Mouse (Mus musculus): ENCODE data around the gene Krt73. TPM values are rescaled to one million over a fixed set of nuclear protein-coding genes. Genes with fewer than 3 reads are reported as not detected.

Gene Krt73
- polyA plus RNA-seq, 1 experiment from 2014 or later = not detected

DNA sequence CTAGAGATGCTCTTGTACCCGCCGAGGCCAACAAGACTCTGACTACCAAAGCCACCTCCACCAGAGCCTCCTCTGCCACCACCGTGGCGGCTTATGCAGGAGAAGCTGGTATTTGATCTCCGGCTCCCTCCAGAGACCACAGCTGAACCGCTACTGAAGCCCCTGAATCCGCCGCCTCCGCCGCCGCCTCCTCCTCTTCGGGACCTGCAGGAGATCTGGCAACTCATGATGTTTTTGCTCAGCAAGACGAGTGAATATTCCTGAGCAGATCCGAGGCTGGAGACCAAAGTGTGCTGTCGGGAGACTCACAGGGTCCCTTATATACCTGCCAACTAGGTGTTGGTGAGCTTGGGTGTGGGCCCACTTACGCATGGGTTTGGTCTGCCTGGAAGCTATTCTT, 15.7 kb upstream of the Krt73 start, which contains the start of gene Krt2:
Gene Krt2, minus strand, starts transcription at position 295 of the 400 bp plus-strand sequence.
- Histone ChIP-seq H3K9me3 (ENCODE audit: control insufficient read depth, low read depth, low read length) (no peaks in the 10 kb centered on the region), H3K36me3 (ENCODE audit: control insufficient read depth, insufficient read depth, low read length) (no peaks in the 10 kb centered on the region), H3K27me3 (ENCODE audit: control insufficient read depth, insufficient read depth, low read length) (no peaks in the 10 kb centered on the region), H3K27ac (ENCODE audit: low read length) (no peak within 1 kb of the TSS), H3K4me2 (replicated peaks; ENCODE audit: low read depth, low read length) (no peak within 1 kb of the TSS), H3K9ac (replicated peaks; ENCODE audit: low read depth, low read length) (no peak within 1 kb of the TSS), H3K4me3 (ENCODE audit: low read depth, low read length) (no peak within 1 kb of the TSS), H3K4me1 (ENCODE audit: control insufficient read depth, insufficient read depth, low read length) (no peaks in the 10 kb centered on the region)
- no peak for ATAC-seq (ENCODE audit: insufficient number of reproducible peaks, insufficient read depth, low FRiP score, low read depth)
- 70% methylated on average over 16 of the region's 16 CpGs for WGBS

DNA sequence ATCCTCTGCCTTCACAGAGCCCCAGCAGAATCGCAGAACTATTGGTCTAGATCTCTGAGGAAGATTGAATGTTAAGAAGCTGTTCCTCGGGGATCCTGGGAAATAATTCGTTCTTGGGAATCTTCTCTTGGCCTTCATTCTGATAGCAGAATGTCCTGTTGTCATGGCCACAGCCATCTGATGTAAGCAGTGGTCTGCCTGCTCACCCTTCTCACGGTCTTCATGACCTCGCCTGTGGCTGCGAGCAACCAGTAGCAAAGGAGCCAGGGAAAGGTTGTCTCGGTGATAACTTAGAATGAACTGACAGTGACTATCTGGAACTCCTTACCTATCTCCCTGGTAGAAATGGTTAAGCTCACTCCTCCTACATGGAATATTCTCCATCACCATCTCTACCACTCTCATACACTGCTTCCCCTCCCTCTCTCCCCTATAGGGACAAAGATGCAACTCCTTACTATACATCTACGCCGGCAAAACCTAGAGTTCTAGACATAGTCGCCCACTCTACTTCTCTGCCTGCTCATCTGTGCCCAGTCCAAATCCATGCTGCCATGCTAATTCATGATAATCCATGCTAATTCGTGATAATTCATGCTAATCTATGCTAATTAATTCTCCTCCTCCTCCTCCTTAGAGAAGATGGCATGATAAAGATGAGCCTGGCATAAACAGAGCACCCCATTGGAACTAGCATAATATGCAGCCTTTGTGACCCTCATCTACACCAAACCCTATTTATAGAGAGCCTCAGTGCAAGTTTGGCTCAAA, 1.1 kb upstream of the Krt73 start:
- no peak overlapping the region for H3K4me2 ChIP-seq (replicated peaks; ENCODE audit: low read depth, low read length)
- no peaks in the 10 kb centered on the region for H3K4me1 ChIP-seq (ENCODE audit: control insufficient read depth, insufficient read depth, low read length)
- H3K36me3 ChIP-seq (ENCODE audit: control insufficient read depth, insufficient read depth, low read length) = no peaks in the 10 kb centered on the region
- no peak overlapping the region for H3K4me3 ChIP-seq (ENCODE audit: low read depth, low read length)
- no peak for ATAC-seq (ENCODE audit: insufficient number of reproducible peaks, insufficient read depth, low FRiP score, low read depth)
- 81% methylated on average over 11 of the region's 11 CpGs for WGBS
- no peak overlapping the region for H3K27ac ChIP-seq (ENCODE audit: low read length)
- H3K9ac ChIP-seq (replicated peaks; ENCODE audit: low read depth, low read length) = no peak overlapping the region
- H3K9me3 ChIP-seq (ENCODE audit: control insufficient read depth, low read depth, low read length) = no peaks in the 10 kb centered on the region
- H3K27me3 ChIP-seq (ENCODE audit: control insufficient read depth, insufficient read depth, low read length) = no peaks in the 10 kb centered on the region

DNA sequence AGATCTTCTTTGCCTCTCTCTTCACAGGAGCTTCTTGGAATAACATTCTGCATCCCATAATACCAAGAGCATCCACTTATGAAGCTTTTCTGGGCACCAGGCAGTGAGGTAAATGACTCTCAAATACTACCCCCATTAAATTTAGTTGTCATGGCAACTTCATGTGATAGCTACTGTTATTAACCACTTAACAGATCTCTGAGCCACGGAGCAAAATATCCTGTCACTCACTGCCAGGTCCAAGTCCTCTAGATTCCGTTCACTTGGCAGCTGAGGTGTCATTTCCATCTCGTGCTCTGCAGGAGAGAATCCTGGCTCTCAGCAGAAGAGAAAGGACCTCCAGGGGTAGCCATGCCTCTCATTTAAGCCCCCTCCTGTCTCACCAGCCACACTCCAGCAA, 11.3 kb downstream of the Krt73 start:
- no peaks in the 10 kb centered on the region for H3K4me1 ChIP-seq (ENCODE audit: control insufficient read depth, insufficient read depth, low read length)
- H3K27me3 ChIP-seq (ENCODE audit: control insufficient read depth, insufficient read depth, low read length) = no peaks in the 10 kb centered on the region
- H3K27ac ChIP-seq (ENCODE audit: low read length) = no peak overlapping the region
- ATAC-seq (ENCODE audit: insufficient number of reproducible peaks, insufficient read depth, low FRiP score, low read depth) = no peak
- H3K9ac ChIP-seq (replicated peaks; ENCODE audit: low read depth, low read length) = no peak overlapping the region
- 25% methylated on average over 3 of the region's 3 CpGs for WGBS
- no peak overlapping the region for H3K4me2 ChIP-seq (replicated peaks; ENCODE audit: low read depth, low read length)
- H3K9me3 ChIP-seq (ENCODE audit: control insufficient read depth, low read depth, low read length) = no peaks in the 10 kb centered on the region
- H3K36me3 ChIP-seq (ENCODE audit: control insufficient read depth, insufficient read depth, low read length) = no peaks in the 10 kb centered on the region
- no peak overlapping the region for H3K4me3 ChIP-seq (ENCODE audit: low read depth, low read length)

DNA sequence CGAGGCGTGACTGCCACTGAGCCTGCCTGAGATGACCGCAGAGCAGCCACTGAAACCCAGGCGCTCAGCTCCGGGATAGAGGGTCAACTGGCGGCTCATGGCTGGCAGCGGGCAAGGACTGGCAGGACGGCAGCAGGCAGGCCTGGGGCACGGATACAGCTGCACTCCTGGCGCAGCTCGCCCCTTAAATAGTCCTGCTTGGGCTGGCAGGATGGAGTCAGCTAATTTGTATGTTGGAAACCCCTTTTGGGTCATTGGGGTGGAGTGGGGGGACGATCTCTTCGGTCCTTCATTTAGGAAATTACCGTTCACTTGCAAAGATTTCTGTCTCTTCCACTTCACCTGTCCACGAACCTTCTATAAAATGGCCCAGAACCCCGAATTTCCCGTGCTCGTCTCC, 15.8 kb downstream of the Krt73 start, which contains the start of gene Krt72:
Gene Krt72, minus strand, starts transcription at position 101 of the 400 bp plus-strand sequence.
- Histone ChIP-seq H3K4me1 (ENCODE audit: control insufficient read depth, insufficient read depth, low read length) (no peaks in the 10 kb centered on the region), H3K9me3 (ENCODE audit: control insufficient read depth, low read depth, low read length) (no peaks in the 10 kb centered on the region), H3K4me2 (replicated peaks; ENCODE audit: low read depth, low read length) (no peak within 1 kb of the TSS), H3K4me3 (ENCODE audit: low read depth, low read length) (no peak within 1 kb of the TSS), H3K27ac (ENCODE audit: low read length) (no peak within 1 kb of the TSS), H3K9ac (replicated peaks; ENCODE audit: low read depth, low read length) (no peak within 1 kb of the TSS), H3K36me3 (ENCODE audit: control insufficient read depth, insufficient read depth, low read length) (no peaks in the 10 kb centered on the region), H3K27me3 (ENCODE audit: control insufficient read depth, insufficient read depth, low read length) (no peaks in the 10 kb centered on the region)
- WGBS = 92% methylated on average over 18 of the region's 18 CpGs
- ATAC-seq (ENCODE audit: insufficient number of reproducible peaks, insufficient read depth, low FRiP score, low read depth) = no peak

DNA sequence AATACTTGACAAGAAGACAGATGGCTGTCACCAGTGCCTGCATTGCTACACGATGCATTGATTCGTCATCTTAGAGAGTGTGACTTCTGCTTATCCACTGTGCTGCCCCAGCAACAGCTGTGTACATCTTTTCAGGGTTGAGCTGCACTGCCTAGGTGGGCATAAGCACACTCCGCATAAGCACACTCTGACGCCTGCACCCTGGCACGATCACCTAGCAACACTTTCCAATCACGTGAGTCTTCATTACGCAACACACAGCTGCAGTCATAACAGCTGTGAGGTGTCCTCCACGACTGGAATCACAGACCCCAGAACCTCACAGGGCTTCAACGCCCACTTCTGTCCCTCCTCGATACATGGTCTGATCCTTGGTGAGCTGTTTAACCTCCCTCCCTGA, 28.7 kb downstream of the Krt73 start:
- H3K4me1 ChIP-seq (ENCODE audit: control insufficient read depth, insufficient read depth, low read length) = no peaks in the 10 kb centered on the region
- no peak overlapping the region for H3K4me3 ChIP-seq (ENCODE audit: low read depth, low read length)
- H3K27me3 ChIP-seq (ENCODE audit: control insufficient read depth, insufficient read depth, low read length) = no peaks in the 10 kb centered on the region
- no peak overlapping the region for H3K27ac ChIP-seq (ENCODE audit: low read length)
- no peaks in the 10 kb centered on the region for H3K36me3 ChIP-seq (ENCODE audit: control insufficient read depth, insufficient read depth, low read length)
- H3K9ac ChIP-seq (replicated peaks; ENCODE audit: low read depth, low read length) = no peak overlapping the region
- 64% methylated on average over 10 of the region's 10 CpGs for WGBS
- H3K9me3 ChIP-seq (ENCODE audit: control insufficient read depth, low read depth, low read length) = no peaks in the 10 kb centered on the region
- H3K4me2 ChIP-seq (replicated peaks; ENCODE audit: low read depth, low read length) = no peak overlapping the region
- no peak for ATAC-seq (ENCODE audit: insufficient number of reproducible peaks, insufficient read depth, low FRiP score, low read depth)

DNA sequence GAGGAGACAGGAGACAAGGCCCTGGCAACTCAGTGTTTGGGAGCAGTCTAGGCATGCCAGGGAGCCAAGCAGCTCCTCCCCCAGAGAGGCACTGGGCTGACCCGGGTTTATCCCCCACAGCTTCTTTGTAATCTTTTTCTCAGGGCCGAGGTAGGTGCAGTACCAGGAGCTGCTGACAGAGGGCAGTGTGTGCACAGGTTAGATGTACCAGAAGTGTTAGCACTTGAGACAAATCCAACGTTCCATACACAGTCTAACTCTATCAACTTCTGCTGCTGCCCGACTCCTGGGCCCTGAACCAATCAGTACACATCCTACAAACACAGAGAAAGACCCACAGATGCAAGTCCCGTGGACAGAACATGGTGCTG, 29.4 kb downstream of the Krt73 start:
- 0 out of 2 replicates have a peak, but pooled peaks have one; percentile 46 for ATAC-seq (ENCODE audit: insufficient number of reproducible peaks, insufficient read depth, low FRiP score, low read depth)
- Histone ChIP-seq H3K4me3 (ENCODE audit: low read depth, low read length) (no peak overlapping the region), H3K27ac (ENCODE audit: low read length) (no peak overlapping the region; the same call in 1 of the 2 replicates), H3K4me2 (replicated peaks; ENCODE audit: low read depth, low read length) (no peak overlapping the region), H3K9ac (replicated peaks; ENCODE audit: low read depth, low read length) (no peak overlapping the region), H3K9me3 (ENCODE audit: control insufficient read depth, low read depth, low read length) (no peaks in the 10 kb centered on the region), H3K36me3 (ENCODE audit: control insufficient read depth, insufficient read depth, low read length) (no peaks in the 10 kb centered on the region), H3K27me3 (ENCODE audit: control insufficient read depth, insufficient read depth, low read length) (no peaks in the 10 kb centered on the region), H3K4me1 (ENCODE audit: control insufficient read depth, insufficient read depth, low read length) (no peaks in the 10 kb centered on the region)
- 3% methylated on average over 5 of the region's 5 CpGs for WGBS

DNA sequence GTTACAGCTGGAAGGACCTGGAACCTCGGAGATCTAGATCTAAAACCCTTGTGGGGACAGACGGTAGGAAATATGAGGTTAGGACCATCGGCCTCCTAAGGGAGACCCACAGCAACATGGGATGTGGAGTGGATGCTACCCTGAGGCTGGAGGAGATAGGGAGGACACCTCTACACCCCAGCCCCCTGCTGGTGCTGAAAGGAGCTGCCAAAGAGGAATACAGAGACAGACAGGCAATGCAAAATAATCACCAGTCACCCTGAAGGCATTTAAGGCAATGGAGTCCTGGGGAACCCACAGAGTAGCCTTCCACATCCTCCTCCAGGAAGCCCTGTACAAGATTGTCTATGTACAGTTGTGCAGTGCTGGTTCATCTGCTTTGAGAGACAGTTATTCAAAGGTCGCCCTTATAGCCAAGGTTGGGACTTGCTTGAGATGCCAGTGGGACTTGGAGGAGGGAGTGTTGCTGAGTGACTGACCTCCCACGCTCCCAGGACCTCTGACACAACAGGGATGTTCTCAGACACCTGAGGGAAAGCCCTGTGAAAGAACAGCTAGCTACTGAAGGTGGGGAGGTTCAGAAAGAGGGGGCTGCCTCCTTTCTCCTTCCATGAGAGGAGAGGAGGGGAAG, 30.0 kb downstream of the Krt73 start:
- Histone ChIP-seq H3K4me3 (ENCODE audit: low read depth, low read length) (no peak overlapping the region), H3K4me2 (replicated peaks; ENCODE audit: low read depth, low read length) (no peak overlapping the region), H3K9me3 (ENCODE audit: control insufficient read depth, low read depth, low read length) (no peaks in the 10 kb centered on the region), H3K27me3 (ENCODE audit: control insufficient read depth, insufficient read depth, low read length) (no peaks in the 10 kb centered on the region), H3K9ac (replicated peaks; ENCODE audit: low read depth, low read length) (no peak overlapping the region), H3K4me1 (ENCODE audit: control insufficient read depth, insufficient read depth, low read length) (no peaks in the 10 kb centered on the region), H3K36me3 (ENCODE audit: control insufficient read depth, insufficient read depth, low read length) (no peaks in the 10 kb centered on the region), H3K27ac (ENCODE audit: low read length) (peak overlapping the region; percentile 16; the same call in 1 of the 2 replicates)
- WGBS = 66% methylated on average over 5 of the region's 5 CpGs
- ATAC-seq (ENCODE audit: insufficient number of reproducible peaks, insufficient read depth, low FRiP score, low read depth) = no peak

DNA sequence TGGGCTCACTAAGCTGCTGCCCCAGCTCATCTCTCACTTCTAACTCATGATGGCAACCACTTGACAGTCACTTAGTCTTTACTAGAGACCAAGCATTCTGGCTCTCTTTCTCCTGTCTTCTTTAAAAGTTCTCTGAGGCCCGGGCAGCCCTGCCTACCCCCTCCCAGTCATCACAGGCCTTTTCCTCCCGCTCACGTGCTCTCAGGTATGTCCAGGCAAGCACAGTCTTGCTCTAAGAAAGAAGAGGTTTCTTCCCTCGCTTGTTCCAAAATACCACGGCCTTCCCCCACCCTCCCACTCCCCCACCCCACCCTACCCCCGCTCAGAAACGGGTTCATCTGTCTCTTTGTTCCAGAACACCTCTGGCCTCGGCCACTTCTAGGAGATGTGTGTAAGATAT, 31.9 kb downstream of the Krt73 start:
- Histone ChIP-seq H3K4me3 (ENCODE audit: low read depth, low read length) (no peak overlapping the region), H3K4me1 (ENCODE audit: control insufficient read depth, insufficient read depth, low read length) (no peaks in the 10 kb centered on the region; the same call in 1 of the 2 replicates), H3K27me3 (ENCODE audit: control insufficient read depth, insufficient read depth, low read length) (no peaks in the 10 kb centered on the region), H3K27ac (ENCODE audit: low read length) (no peak overlapping the region; the same call in 1 of the 2 replicates), H3K9ac (replicated peaks; ENCODE audit: low read depth, low read length) (no peak overlapping the region), H3K36me3 (ENCODE audit: control insufficient read depth, insufficient read depth, low read length) (no peaks in the 10 kb centered on the region), H3K9me3 (ENCODE audit: control insufficient read depth, low read depth, low read length) (no peaks in the 10 kb centered on the region), H3K4me2 (replicated peaks; ENCODE audit: low read depth, low read length) (no peak overlapping the region)
- 37% methylated on average over 8 of the region's 8 CpGs for WGBS
- no peak for ATAC-seq (ENCODE audit: insufficient number of reproducible peaks, insufficient read depth, low FRiP score, low read depth)
